Mouse (Mus musculus): ENCODE data around the gene Apoc4.

Gene Apoc4

DNA sequence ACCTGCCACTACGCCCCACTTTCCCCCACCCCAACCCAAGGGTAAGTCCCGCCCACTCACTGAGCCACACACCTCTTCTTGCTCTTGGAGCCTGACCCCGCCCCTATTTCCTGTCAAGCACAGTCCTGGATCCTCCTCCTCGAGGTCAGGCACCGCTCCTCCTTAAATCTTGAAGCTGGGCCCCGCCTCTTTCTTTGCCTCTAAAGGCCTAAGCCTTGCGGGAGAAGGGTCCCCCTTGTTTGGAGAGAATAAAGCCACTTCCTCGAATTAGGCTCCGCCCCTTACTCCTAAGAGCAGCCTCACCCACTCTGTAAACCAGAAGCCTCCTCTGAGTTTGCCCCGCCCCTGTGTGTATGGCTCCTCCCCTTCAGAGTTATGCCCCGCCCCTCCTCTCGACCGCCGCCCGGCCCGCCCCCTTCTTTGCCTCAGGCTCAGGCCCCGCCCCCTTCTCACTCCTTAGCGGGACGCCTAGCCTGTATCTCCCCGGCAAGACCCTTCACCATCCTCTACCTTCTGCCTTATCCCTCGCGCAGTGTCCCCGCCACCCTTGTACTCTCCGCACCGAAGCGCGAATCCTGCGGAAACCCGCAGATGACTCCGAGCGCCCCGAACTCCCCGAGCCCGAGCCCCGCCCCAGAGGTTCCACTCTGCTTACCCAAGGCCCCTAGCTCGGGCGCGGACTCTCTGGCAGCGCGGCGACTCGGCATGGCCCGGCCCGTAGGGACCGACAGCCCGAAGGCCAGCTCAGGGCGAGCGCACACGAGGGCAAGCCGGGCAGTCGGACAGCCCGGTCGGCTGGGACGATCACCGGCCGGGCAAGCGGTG lies 52.5 kb downstream of the Apoc4 start:
- DNase-seq (ENCODE audit: low read depth, low spot score), result peak; percentile 99

DNA sequence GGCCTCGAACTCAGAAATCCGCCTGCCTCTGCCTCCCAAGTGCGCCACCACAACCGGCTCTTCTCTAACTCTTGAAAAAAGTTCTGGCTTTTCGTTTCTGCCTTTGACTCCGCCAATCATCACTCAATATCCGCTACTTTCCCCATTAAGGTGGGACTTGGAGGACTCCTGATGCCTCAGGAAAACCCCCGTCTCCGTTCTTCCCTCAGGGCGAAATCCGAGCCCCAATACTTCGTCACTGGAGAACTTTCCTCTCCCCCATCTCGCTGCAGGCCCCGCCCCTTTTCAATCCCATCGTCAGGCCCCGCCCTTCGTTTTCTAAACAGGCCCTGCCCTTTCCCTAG lies 53.1 kb downstream of the Apoc4 start:
- DNase-seq (ENCODE audit: low read depth, low spot score), result no peak

Measured in 3T3-L1 (cell line).